Mouse (Mus musculus): ENCODE data around the gene Cope.

- TF ChIP-seq POLR2A (IDR thresholded peaks at IDR 0.05; ENCODE audit: low read depth, low read length) (no peak; the same call in 1 of the 2 replicates), NRF1 (IDR thresholded peaks at IDR 0.05; ENCODE audit: low read depth, low read length) (no peak), CTCF (conservative IDR thresholded peaks at IDR 0.05 in 1 of 2, IDR thresholded peaks at IDR 0.05 in 1 of 2; ENCODE audit: low read depth in 2 of 2, low read length in 2 of 2) (no peak), USF1 (IDR thresholded peaks at IDR 0.05; ENCODE audit: low read depth, low read length) (no peak)
Observed at GRCm38 (mm10) chr8:70330741-70331364, 28.5 kb downstream of the Cope start.
